Mouse (Mus musculus) heart, postnatal 0 days (tissue): ENCODE measurements at regions not wholly inside any gene's neighbourhood (a gene's known extent, or its start where the extent isn't known, plus 50 kb on each side); places are given as distances from the start of the nearest gene placed in this dataset.

ENCODE experiments used
- ATAC-seq: fragments of 200-750 bp; cut with Nextera tagmentation; 2 replicates; pipeline ENCODE4 v1.8.0; 2017; ENCODE audit warnings: low read depth, moderate number of reproducible peaks, moderate library complexity; ENCODE audit not compliant: insufficient read depth
- DNase-seq: peaks from one replicate; pipeline ENCODE4 v3.0.0-alpha.2; 2016; ENCODE audit warnings: low spot score
- H3K27ac ChIP-seq: fragments of 300-500 bp; sonication (generic); 2 replicates; pipeline ENCODE4 v1.5.1; 2014; ENCODE audit warnings: low read depth, mild to moderate bottlenecking
- H3K27me3 ChIP-seq: fragments of 300-500 bp; sonication (generic); 2 replicates; pipeline ENCODE4 v1.6.1; 2014; ENCODE audit warnings: low read length, mixed read lengths; ENCODE audit not compliant: control insufficient read depth, insufficient read depth
- H3K36me3 ChIP-seq: fragments of 300-500 bp; sonication (generic); replicated peaks from 2 replicates; pipeline ENCODE4 v1.6.1; 2014; ENCODE audit warnings: low read length, mixed read lengths; ENCODE audit not compliant: control insufficient read depth, insufficient read depth
- H3K4me1 ChIP-seq: fragments of 300-500 bp; sonication (generic); 2 replicates; pipeline ENCODE4 v1.6.1; 2014; ENCODE audit warnings: antibody characterized with exemption; ENCODE audit not compliant: control insufficient read depth, insufficient read depth
- H3K4me2 ChIP-seq: fragments of 300-500 bp; sonication (generic); 2 replicates; pipeline ENCODE4 v1.6.1; 2014; ENCODE audit warnings: low read depth, mild to moderate bottlenecking, low read length, moderate library complexity
- H3K4me3 ChIP-seq: fragments of 300-500 bp; sonication (generic); 2 replicates; pipeline ENCODE4 v1.5.1; 2014; ENCODE audit warnings: low read depth, low read length
- H3K9ac ChIP-seq: fragments of 300-500 bp; sonication (generic); replicated peaks from 2 replicates; pipeline ENCODE4 v1.6.1; 2014; ENCODE audit warnings: low read depth, low read length, mixed read lengths
- H3K9me3 ChIP-seq: fragments of 300-500 bp; sonication (generic); replicated peaks from 2 replicates; pipeline ENCODE4 v1.6.1; 2016; ENCODE audit warnings: low read length; ENCODE audit not compliant: control insufficient read depth
- CTCF ChIP-seq: IDR thresholded peaks from 2 replicates; pipeline ENCODE4 v1.5.1; 2016; ENCODE audit warnings: antibody characterized with exemption, control low read depth, low read depth
- EP300 ChIP-seq: IDR thresholded peaks from 2 replicates; pipeline ENCODE4 v1.6.1; 2016; ENCODE audit warnings: antibody characterized with exemption, low read depth
- WGBS: fragments of 180-500 bp; shearing (Covaris S2); extraction: QIAGEN DNeasy Blood & Tissue Kit; methylation state at CpG from one replicate; pipeline ENCODE4 v1.1.7; 2014; 5-methylcytosine and 5-hydroxymethylcytosine counted together

- Histone ChIP-seq H3K4me2 (no peak overlapping the region), H3K27me3 (no peaks in the 10 kb centered on the region), H3K36me3 (no peaks in the 10 kb centered on the region), H3K9ac (no peak overlapping the region), H3K27ac (no peak overlapping the region), H3K9me3 (no peaks in the 10 kb centered on the region), H3K4me3 (no peak overlapping the region), H3K4me1 (peaks cover 18% of the 10 kb centered on the region)
- ATAC-seq (peak; percentile 24; the same call in 1 of the 2 replicates), DNase-seq (no peak)
- 56% methylated on average over 6 of the region's 6 CpGs for WGBS
- TF ChIP-seq CTCF, result no peak
- TF ChIP-seq EP300, result no peak
Measured at GRCm38 (mm10) chr13:52035731-52036130, 189.3 kb downstream of the Gadd45g start.

- Histone ChIP-seq H3K4me3 (no peak overlapping the region), H3K4me2 (no peak overlapping the region), H3K9ac (no peak overlapping the region), H3K4me1 (peaks cover 18% of the 10 kb centered on the region), H3K27ac (no peak overlapping the region), H3K36me3 (no peaks in the 10 kb centered on the region), H3K27me3 (no peaks in the 10 kb centered on the region), H3K9me3 (no peaks in the 10 kb centered on the region)
- no peak for DNase-seq
- ATAC-seq, result no peak
- TF ChIP-seq CTCF (no peak), EP300 (no peak)
- 62% methylated on average over 5 of the region's 5 CpGs for WGBS
Measured at GRCm38 (mm10) chr13:52036351-52036750, 189.9 kb downstream of the Gadd45g start.

DNA sequence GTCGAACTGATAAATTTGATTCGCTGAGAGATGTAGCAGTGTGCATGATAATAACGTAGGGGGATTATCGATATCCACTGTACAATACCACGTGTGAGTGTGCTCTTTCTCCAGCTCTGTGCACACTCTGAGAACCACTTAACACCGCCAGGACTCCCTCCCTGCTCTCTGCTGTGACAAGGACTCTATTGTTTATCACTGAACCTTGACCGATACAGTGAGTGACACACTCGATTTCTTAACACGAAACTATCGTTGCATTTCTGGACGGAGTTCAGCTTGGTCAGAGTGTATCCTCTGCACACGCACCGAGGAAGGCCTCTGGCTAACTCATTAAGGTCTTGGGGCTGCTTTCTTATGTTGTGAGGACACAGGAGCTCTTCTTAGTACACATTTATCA, 190.7 kb downstream of the Gadd45g start:
- TF ChIP-seq EP300, result no peak
- Histone ChIP-seq H3K9me3 (no peaks in the 10 kb centered on the region), H3K4me2 (no peak overlapping the region), H3K27me3 (no peaks in the 10 kb centered on the region), H3K4me3 (no peak overlapping the region), H3K36me3 (no peaks in the 10 kb centered on the region), H3K4me1 (peaks cover 27% of the 10 kb centered on the region), H3K9ac (no peak overlapping the region), H3K27ac (no peak overlapping the region)
- ATAC-seq (no peak), DNase-seq (no peak)
- 52% methylated on average over 13 of the region's 13 CpGs for WGBS

- H3K9me3 ChIP-seq, result no peaks in the 10 kb centered on the region
- H3K4me2 ChIP-seq, result peak overlapping the region; percentile 45
- no peak overlapping the region for H3K4me3 ChIP-seq
- ATAC-seq (peak; percentile 40), DNase-seq (peak; percentile 45)
- no peaks in the 10 kb centered on the region for H3K27me3 ChIP-seq
- 40% methylated on average over 15 of the region's 15 CpGs for WGBS
- peak overlapping the region; percentile 63 for H3K27ac ChIP-seq
- TF ChIP-seq EP300, result no peak
- TF ChIP-seq CTCF, result no peak
- no peaks in the 10 kb centered on the region for H3K36me3 ChIP-seq
- no peak overlapping the region; the same call in 1 of the 2 replicates for H3K9ac ChIP-seq
- peaks cover 29% of the 10 kb centered on the region for H3K4me1 ChIP-seq
Measured at GRCm38 (mm10) chr13:52041467-52042421, 195.3 kb downstream of the Gadd45g start.

GRCm38 (mm10) chr13:52042867-52043266, 196.4 kb downstream of the Gadd45g start:
- Histone ChIP-seq H3K4me2 (no peak overlapping the region), H3K9me3 (no peaks in the 10 kb centered on the region), H3K4me1 (peaks cover 31% of the 10 kb centered on the region), H3K4me3 (no peak overlapping the region), H3K27me3 (no peaks in the 10 kb centered on the region), H3K27ac (no peak overlapping the region), H3K36me3 (no peaks in the 10 kb centered on the region), H3K9ac (no peak overlapping the region)
- 94% methylated on average over 3 of the region's 3 CpGs for WGBS
- TF ChIP-seq EP300 (no peak), CTCF (no peak)
- ATAC-seq, result no peak
- DNase-seq, result no peak

DNA sequence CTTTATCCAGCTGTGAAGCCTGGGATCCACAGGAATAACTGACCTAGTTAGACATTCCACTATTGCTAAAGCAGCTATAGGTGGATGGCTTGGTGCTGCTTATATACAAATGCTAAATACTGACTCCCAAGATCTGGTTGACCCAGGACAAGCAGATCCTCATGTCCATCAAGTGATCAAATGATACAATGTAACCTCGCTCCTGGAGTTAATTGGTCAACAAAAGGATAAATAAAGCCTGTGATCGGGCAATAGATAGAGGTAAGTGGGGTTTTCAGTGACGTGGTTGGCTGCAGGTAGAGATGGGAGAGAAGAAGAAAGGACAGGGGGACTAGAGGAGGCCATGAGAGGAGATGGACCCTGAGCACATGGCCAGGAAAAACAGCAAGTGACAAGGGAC, 197.4 kb downstream of the Gadd45g start:
- Histone ChIP-seq H3K27ac (no peak overlapping the region), H3K4me1 (peaks cover 31% of the 10 kb centered on the region), H3K36me3 (no peaks in the 10 kb centered on the region), H3K9me3 (no peaks in the 10 kb centered on the region), H3K4me3 (no peak overlapping the region), H3K4me2 (no peak overlapping the region), H3K9ac (no peak overlapping the region), H3K27me3 (no peaks in the 10 kb centered on the region)
- TF ChIP-seq CTCF (no peak), EP300 (no peak)
- whole genome bisulfite sequencing, result 91% methylated on average over 3 of the region's 3 CpGs
- no peak for ATAC-seq
- DNase-seq, result no peak
